Mouse (Mus musculus) CH12.LX (cell line): ENCODE data around the gene Smoc1. TPM values are rescaled to one million over a fixed set of nuclear protein-coding genes. Genes with fewer than 3 reads are reported as not detected.

ENCODE experiments used
- DNase-seq: peaks from one replicate; pipeline ENCODE4 v3.0.0-alpha.2; 2013; ENCODE audit errors: extremely low read depth
- H3K27ac ChIP-seq: 2 replicates; pipeline ENCODE4 v1.5.1; 2012; ENCODE audit warnings: low read depth, mild to moderate bottlenecking, control low read depth, moderate library complexity; ENCODE audit not compliant: insufficient read depth
- H3K27me3 ChIP-seq: replicated peaks from 2 replicates; pipeline ENCODE3; 2012; ENCODE audit warnings: inconsistent platforms
- H3K36me3 ChIP-seq, 2 experiments: replicated peaks in 1 of 2; 2 replicates each; pipeline versions ENCODE3 to v1.6.1; 2012; ENCODE audit warnings: inconsistent platforms in 1 of 2, low read length in 1 of 2, mild to moderate bottlenecking in 1 of 2, mixed read lengths in 1 of 2, moderate library complexity in 1 of 2; ENCODE audit not compliant: control insufficient read depth in 1 of 2, insufficient read depth in 1 of 2
- H3K4me1 ChIP-seq, 2 experiments: 2 replicates each; pipeline ENCODE4 v1.6.1; 2012; ENCODE audit warnings: inconsistent platforms in 1 of 2, moderate library complexity in 1 of 2; ENCODE audit not compliant: insufficient read depth in 2 of 2, control insufficient read depth in 1 of 2
- H3K4me2 ChIP-seq: 2 replicates; pipeline ENCODE4 v1.6.1; 2012; ENCODE audit warnings: low read depth, mild to moderate bottlenecking, control low read depth; ENCODE audit not compliant: poor library complexity, insufficient read depth, severe bottlenecking
- H3K4me3 ChIP-seq, 3 experiments: fragments of 150-350 bp in 1 of 3; sonication (generic) in 1 of 3; replicated peaks in 1 of 3; 2 replicates each; pipeline versions ENCODE3 to v1.5.1; 2011 to 2012; ENCODE audit warnings: low read depth in 2 of 3, low read length in 2 of 3, mild to moderate bottlenecking in 2 of 3, moderate library complexity in 2 of 3, control low read depth in 1 of 3, improper control_type of control experiment in 1 of 3, inconsistent platforms in 1 of 3, mixed read lengths in 1 of 3; ENCODE audit not compliant: poor library complexity in 1 of 3
- H3K79me2 ChIP-seq: replicated peaks from 2 replicates; pipeline ENCODE4 v1.6.1; 2012; ENCODE audit warnings: mild to moderate bottlenecking, moderate library complexity; ENCODE audit not compliant: control insufficient read depth, poor library complexity, insufficient read depth, severe bottlenecking; ENCODE audit errors: extremely low read depth
- H3K9ac ChIP-seq: 2 replicates; pipeline ENCODE4 v1.6.1; 2012; ENCODE audit warnings: low read depth, mild to moderate bottlenecking, control low read depth, moderate library complexity; ENCODE audit not compliant: insufficient read depth
- H3K9me3 ChIP-seq: replicated peaks from 2 replicates; pipeline ENCODE3; 2012; ENCODE audit warnings: low read length, inconsistent platforms, mixed read lengths
- BHLHE40 ChIP-seq: IDR thresholded peaks from 2 replicates; pipeline ENCODE4 v1.6.1; 2011; ENCODE audit warnings: mild to moderate bottlenecking, low read depth, low read length, improper control_type of control experiment
- CHD1 ChIP-seq: IDR thresholded peaks from 2 replicates; pipeline ENCODE4 v1.6.1; 2012; ENCODE audit warnings: low read depth, low read length, improper control_type of control experiment, inconsistent platforms
- CHD2 ChIP-seq: IDR thresholded peaks from 2 replicates; pipeline ENCODE4 v1.6.1; 2011; ENCODE audit warnings: low read length, improper control_type of control experiment
- CTCF ChIP-seq, 2 experiments: IDR thresholded peaks in 1 of 2; conservative IDR thresholded peaks in 1 of 2; 2 replicates each; pipeline ENCODE4 v1.5.1; 2011 to 2012; ENCODE audit warnings: low read depth in 2 of 2, low read length in 2 of 2, improper control_type of control experiment in 1 of 2, inconsistent platforms in 1 of 2, mild to moderate bottlenecking in 1 of 2, moderate library complexity in 1 of 2
- EP300 ChIP-seq: IDR thresholded peaks from 2 replicates; pipeline ENCODE4 v1.6.1; 2011; ENCODE audit warnings: low read length, improper control_type of control experiment
- JUN ChIP-seq: IDR thresholded peaks from 2 replicates; pipeline ENCODE4 v1.6.1; 2011; ENCODE audit warnings: low read depth, mild to moderate bottlenecking, low read length, improper control_type of control experiment, moderate library complexity; ENCODE audit not compliant: insufficient read depth
- JUND ChIP-seq: conservative IDR thresholded peaks from 2 replicates; pipeline ENCODE4 v1.6.1; 2011; ENCODE audit warnings: low read depth, low read length, improper control_type of control experiment
- MAX ChIP-seq: IDR thresholded peaks from 2 replicates; pipeline ENCODE4 v1.6.1; 2011; ENCODE audit warnings: low read length, improper control_type of control experiment
- MAZ ChIP-seq: IDR thresholded peaks from 2 replicates; pipeline ENCODE4 v1.6.1; 2012; ENCODE audit warnings: low read depth, mild to moderate bottlenecking, inconsistent platforms, low read length, improper control_type of control experiment, moderate library complexity
- MYC ChIP-seq: IDR thresholded peaks from 2 replicates; pipeline ENCODE4 v1.6.1; 2011; ENCODE audit warnings: low read depth, mild to moderate bottlenecking, improper control_type of control experiment, low read length
- NELFE ChIP-seq: IDR thresholded peaks from 2 replicates; pipeline ENCODE4 v1.6.1; 2011; ENCODE audit warnings: low read depth, low read length, improper control_type of control experiment
- NRF1 ChIP-seq: IDR thresholded peaks from 2 replicates; pipeline ENCODE4 v1.6.1; 2014; ENCODE audit warnings: low read depth, mild to moderate bottlenecking, inconsistent platforms, low read length, improper control_type of control experiment, moderate library complexity
- PAX5 ChIP-seq: IDR thresholded peaks from 2 replicates; pipeline ENCODE4 v1.6.1; 2012; ENCODE audit warnings: low read length, inconsistent platforms, mixed read lengths
- POLR2A ChIP-seq: IDR thresholded peaks from 2 replicates; pipeline ENCODE4 v1.6.1; 2011; ENCODE audit warnings: low read depth, mild to moderate bottlenecking, improper control_type of control experiment, low read length
- RAD21 ChIP-seq: IDR thresholded peaks from 2 replicates; pipeline ENCODE4 v1.6.1; 2011; ENCODE audit warnings: low read depth, mild to moderate bottlenecking, low read length, improper control_type of control experiment, moderate library complexity
- RCOR1 ChIP-seq: conservative IDR thresholded peaks from 2 replicates; pipeline ENCODE4 v1.6.1; 2012; ENCODE audit warnings: low read depth, mild to moderate bottlenecking, inconsistent platforms, low read length, improper control_type of control experiment
- SMC3 ChIP-seq: IDR thresholded peaks from 2 replicates; pipeline ENCODE4 v1.6.1; 2011; ENCODE audit warnings: low read depth, low read length, improper control_type of control experiment
- TBP ChIP-seq: conservative IDR thresholded peaks from 2 replicates; pipeline ENCODE4 v1.6.1; 2011; ENCODE audit warnings: low read depth, low read length, improper control_type of control experiment
- USF1 ChIP-seq: IDR thresholded peaks from 2 replicates; pipeline ENCODE4 v1.6.1; 2014; ENCODE audit warnings: low read depth, mild to moderate bottlenecking, inconsistent platforms, low read length, improper control_type of control experiment
- USF2 ChIP-seq: conservative IDR thresholded peaks from 2 replicates; pipeline ENCODE4 v1.6.1; 2011; ENCODE audit warnings: low read depth, low read length, improper control_type of control experiment
- ZC3H11A ChIP-seq: IDR thresholded peaks from 2 replicates; pipeline ENCODE4 v1.6.1; 2012; ENCODE audit warnings: low read depth, mild to moderate bottlenecking, inconsistent platforms, low read length, improper control_type of control experiment
- ZKSCAN1 ChIP-seq: IDR thresholded peaks from 2 replicates; pipeline ENCODE4 v1.6.1; 2012; ENCODE audit warnings: low read depth, inconsistent platforms, low read length, improper control_type of control experiment, borderline replicate concordance
- ZMIZ1 ChIP-seq: IDR thresholded peaks from 2 replicates; pipeline ENCODE4 v1.6.1; 2012; ENCODE audit warnings: low read depth, mild to moderate bottlenecking, inconsistent platforms, low read length, improper control_type of control experiment
- ZNF384 ChIP-seq: IDR thresholded peaks from 2 replicates; pipeline ENCODE4 v1.6.1; 2012; ENCODE audit warnings: low read depth, low read length, improper control_type of control experiment, inconsistent platforms
- dilution Hi-C: fragments of 300-500 bp; cut with MboI; formaldehyde crosslinking; loops from 2 replicates; pipeline ENCODE4 v1.14.3; 2020; ENCODE audit warnings: low sequenced_read_pairs; ENCODE audit not compliant: extremely low pct_unique_long_range_greater_than_20kb, extremely low pct_ligation_motif_present
- in situ Hi-C: fragments of 300-500 bp; cut with MboI; formaldehyde crosslinking; loops from 3 replicates; pipeline ENCODE4 v1.14.3; 2019; ENCODE audit warnings: low sequenced_read_pairs, low pct_ligation_motif_present, low pct_unique_long_range_greater_than_20kb, mixed read lengths
- polyA plus RNA-seq: library from polyadenylated mRNA; unstranded; fragments of >175 nt; gene quantifications from 2 replicates; pipeline ENCODE4 v1.2.1, GENCODE M21; 2012; ENCODE audit warnings: low read depth; ENCODE audit not compliant: insufficient read length
- total RNA-seq, 2 experiments: library from RNA; depleted of rRNA; stranded (reverse); fragments of 300-350 nt in 1 of 2; fragments of >200 nt in 1 of 2; gene quantifications; 2 replicates each; pipeline ENCODE4 v1.2.3; 2012 to 2014

Gene Smoc1
- total and polyA plus RNA-seq, 3 experiments, result 11.0 to 23.0 (median 11.6) TPM

DNA sequence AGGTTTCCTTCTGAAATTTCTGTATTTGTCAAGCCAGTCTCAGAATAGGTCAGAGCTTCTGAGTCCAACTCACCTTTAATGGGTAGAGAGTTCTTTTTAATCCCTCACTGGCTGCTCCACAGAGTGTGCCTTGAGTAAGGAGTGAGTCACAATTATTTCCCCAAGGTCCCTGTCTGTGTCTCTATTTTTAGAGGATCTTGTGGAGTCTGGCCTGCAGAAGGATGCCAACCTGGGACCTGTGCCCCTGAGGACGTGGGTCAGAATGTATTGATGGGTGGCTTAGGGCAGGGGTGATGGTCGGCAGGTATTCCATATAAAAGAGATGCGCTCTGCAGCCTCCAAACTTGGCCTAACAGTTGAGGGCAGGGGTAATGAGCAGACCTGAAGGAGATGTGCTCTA is 115.6 kb downstream of the Smoc1 start:
- Histone ChIP-seq H3K27me3 (no peaks in the 10 kb centered on the region), H3K4me2 (no peak overlapping the region), H3K27ac (no peak overlapping the region), H3K4me1 (peaks cover 0 to 8% of the 10 kb centered on the region in 2 experiments; a peak in 2 of 4 replicates), H3K9ac (no peak overlapping the region), H3K9me3 (no peaks in the 10 kb centered on the region), H3K79me2 (no peaks in the 10 kb centered on the region), H3K4me3 (no peak overlapping the region), H3K36me3 (peaks cover 5 to 49% of the 10 kb centered on the region in 2 experiments)
- dilution Hi-C loops (no loop called here), in situ Hi-C loops (no loop called here)
- TF ChIP-seq ZNF384 (no peak), ZC3H11A (no peak), PAX5 (no peak), USF2 (no peak), NRF1 (no peak), USF1 (no peak)
- DNase-seq, result no peak

DNA sequence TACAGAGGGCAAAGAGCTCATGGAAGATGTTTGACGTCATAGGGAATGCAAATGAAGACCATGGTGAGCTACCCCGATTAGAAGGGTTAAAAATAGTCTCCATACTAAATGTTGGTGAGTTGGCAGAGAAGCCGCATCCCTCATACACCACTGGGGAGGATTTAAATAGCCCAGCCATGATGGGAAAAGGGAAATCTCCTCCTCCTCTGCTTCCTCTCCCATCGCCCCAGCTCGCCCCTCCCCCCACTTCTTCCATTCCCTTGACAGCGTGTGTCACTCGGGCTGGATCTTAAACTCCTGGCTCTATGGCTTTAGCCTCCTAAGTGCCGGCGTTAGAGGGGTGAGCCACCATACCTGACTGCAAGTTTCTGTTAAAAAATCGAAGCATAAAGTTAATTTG is 117.6 kb downstream of the Smoc1 start:
- TF ChIP-seq CHD2 (no peak), NELFE (no peak), MYC (no peak), ZNF384 (no peak), USF2 (no peak), CHD1 (no peak), PAX5 (no peak), RCOR1 (no peak), ZMIZ1 (no peak), JUN (no peak)
- dilution Hi-C loops (no loop called here), in situ Hi-C loops (no loop called here)

DNA sequence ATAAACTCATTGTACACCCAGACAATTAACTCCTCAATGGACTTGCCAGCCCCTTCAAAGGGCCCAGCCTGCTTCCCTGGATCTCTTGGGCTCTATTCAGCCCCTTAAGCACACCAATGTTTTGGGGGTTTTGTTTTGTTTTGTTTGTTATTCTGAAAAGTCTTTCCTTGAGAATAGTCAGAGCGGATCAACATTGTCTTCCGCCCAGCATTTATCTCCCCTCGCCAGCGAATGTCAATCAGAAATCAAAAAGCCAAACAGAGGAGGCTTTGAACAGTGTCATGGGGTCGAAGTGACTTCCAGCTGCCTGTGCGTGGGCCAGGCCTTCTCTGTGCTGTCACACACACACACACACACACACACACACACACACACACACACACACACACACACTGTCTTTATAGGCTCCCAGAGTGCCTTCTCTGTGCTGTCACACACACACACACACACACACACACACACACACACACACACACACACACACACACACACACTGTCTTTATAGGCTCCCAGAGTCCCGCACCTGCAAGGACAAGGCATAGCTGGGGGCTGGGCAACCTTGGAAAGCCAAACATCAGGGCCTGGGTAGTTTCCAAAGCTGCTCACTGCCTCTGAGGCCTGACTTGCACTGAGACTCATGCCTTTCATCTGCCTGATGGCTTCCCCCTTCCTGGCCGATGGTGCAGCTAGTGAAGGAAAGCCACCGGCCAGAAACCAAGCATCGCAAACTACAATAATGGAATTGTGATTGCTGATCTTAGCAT is 120.0 kb downstream of the Smoc1 start:
- in situ Hi-C loops (no loop called here), dilution Hi-C loops (no loop called here)
- no peak overlapping the region for H3K4me2 ChIP-seq

More for the DNA sequence above, 117.6 kb downstream of the Smoc1 start:
- Histone ChIP-seq H3K4me1 (peaks cover 0 to 18% of the 10 kb centered on the region in 2 experiments; a peak in 2 of 4 replicates), H3K79me2 (no peaks in the 10 kb centered on the region), H3K9ac (no peak overlapping the region), H3K27me3 (no peaks in the 10 kb centered on the region), H3K27ac (no peak overlapping the region), H3K36me3 (peaks cover 0 to 42% of the 10 kb centered on the region in 2 experiments), H3K9me3 (no peaks in the 10 kb centered on the region), H3K4me3 (no peak overlapping the region), H3K4me2 (no peak overlapping the region)
- no peak for DNase-seq

More for the DNA sequence above, 120.0 kb downstream of the Smoc1 start:
- H3K36me3 ChIP-seq, result peaks cover 0 to 30% of the 10 kb centered on the region in 2 experiments
- H3K4me3 ChIP-seq, result no peak overlapping the region
- H3K79me2 ChIP-seq, result no peaks in the 10 kb centered on the region
- no peak overlapping the region for H3K27ac ChIP-seq
- H3K4me1 ChIP-seq, result peaks cover 0 to 19% of the 10 kb centered on the region in 2 experiments; a peak in 2 of 4 replicates
- H3K27me3 ChIP-seq, result no peaks in the 10 kb centered on the region
- no peak overlapping the region for H3K9ac ChIP-seq
- TF ChIP-seq ZKSCAN1 (no peak), JUND (no peak), CTCF (conservative IDR thresholded peaks at IDR 0.05 in 1 of 2, IDR thresholded peaks at IDR 0.05 in 1 of 2; ENCODE audit: low read depth in 2 of 2, low read length in 2 of 2) (no peak), BHLHE40 (no peak), RCOR1 (no peak), CHD2 (no peak), SMC3 (no peak), TBP (no peak), RAD21 (no peak), PAX5 (no peak), MAZ (no peak), EP300 (no peak), POLR2A (no peak), ZC3H11A (no peak), USF2 (no peak), CHD1 (no peak), MAX (no peak), NRF1 (no peak), MYC (no peak)
- DNase-seq, result no peak
- H3K9me3 ChIP-seq, result no peaks in the 10 kb centered on the region
